ENCODE assay signal across 11 mouse cellular contexts in the genomic region with DNA sequence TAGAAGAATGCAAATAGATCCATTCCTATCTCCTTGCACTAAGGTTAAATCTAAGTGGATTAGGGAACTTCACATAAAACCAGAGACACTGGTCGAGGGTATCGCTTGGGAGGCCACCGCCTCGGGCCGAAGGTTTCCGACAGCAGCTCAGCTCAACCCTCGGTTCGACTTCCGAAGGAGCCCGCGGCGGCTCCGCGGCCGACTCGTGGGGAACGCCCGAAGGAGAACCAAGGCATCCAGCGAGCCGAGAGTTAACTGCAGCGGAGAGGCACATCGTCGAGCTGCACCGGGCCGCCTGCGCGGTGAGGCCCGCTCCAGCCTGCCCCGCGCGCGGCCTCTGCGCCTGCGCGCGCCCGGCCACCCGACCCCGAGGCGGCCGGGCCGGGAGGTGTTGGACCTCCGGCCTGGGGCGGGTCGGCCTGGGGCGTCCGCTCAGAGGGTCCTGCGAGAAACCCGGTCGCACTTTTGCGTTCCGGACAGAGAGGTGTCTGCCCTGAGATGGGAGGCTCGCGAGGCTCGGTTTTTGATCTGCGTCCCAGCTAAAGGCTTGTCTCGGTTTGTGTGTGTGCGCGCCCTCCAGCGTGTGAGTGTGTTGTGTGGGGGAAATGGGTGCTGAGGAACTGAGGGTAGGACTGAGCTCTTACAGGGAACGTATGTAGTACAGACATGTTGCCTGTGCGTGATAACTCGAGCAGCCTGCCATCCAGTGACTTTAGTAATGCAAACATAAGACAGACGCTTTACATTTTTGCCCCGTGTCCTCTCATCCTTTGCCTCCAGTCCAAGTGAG. TPM values are rescaled to one million over a fixed set of nuclear protein-coding genes. Genes with fewer than 3 reads are reported as not detected.
A peak's percentile ranks its signal among the peaks of the same experiment; 100 is the strongest.
DNase-seq lines count a peak whose midpoint lies in the region; ATAC-seq and TF ChIP-seq lines count a peak whose summit lies in the region.
"Not testable (repeated sequence)": the region's sequence is repeated elsewhere in the genome, so short reads cannot be mapped to it uniquely, and the experiment has no call there.
"Had no signal": no experiment of that assay in that cellular context is flagged by ENCODE, and none has a peak within 500 bp of the region (broad histone marks: within the 10 kb centered on the region; RNA-seq: fewer than 3 reads in every experiment).

No protein-coding gene starts in this region.

- H3K9ac ChIP-seq in embryonic facial prominence, embryonic 14.5 days (ENCODE audit: low read depth, low read length); intestine, embryonic 14.5 days (ENCODE audit: low read length): not testable (repeated sequence)
- 0 out of 2 replicates have a peak overlapping the region, but pooled peaks have one; percentile 32 for H3K9ac ChIP-seq in lung, embryonic 16.5 days (ENCODE audit: low read length)

- not testable (repeated sequence) for TF ChIP-seq CTCF in olfactory bulb, adult 2 months (IDR thresholded peaks at IDR 0.05; ENCODE audit: insufficient read depth, low read depth, low read length)

- not testable (repeated sequence) for TF ChIP-seq POLR2A in olfactory bulb, adult 2 months (IDR thresholded peaks at IDR 0.05; ENCODE audit: insufficient read depth, low read depth, low read length)

- H3K36me3 ChIP-seq in embryonic facial prominence, embryonic 14.5 days (ENCODE audit: control insufficient read depth, insufficient read depth, low read length); intestine, embryonic 14.5 days (ENCODE audit: control insufficient read depth, insufficient read depth, low read length); lung, embryonic 16.5 days (ENCODE audit: control insufficient read depth, insufficient read depth, low read length): not testable (repeated sequence)

- H3K27ac ChIP-seq in embryonic facial prominence, embryonic 14.5 days (replicated peaks; ENCODE audit: low read depth, low read length); intestine, embryonic 14.5 days (ENCODE audit: low read depth); lung, embryonic 16.5 days (ENCODE audit: low read length); olfactory bulb, adult 2 months (ENCODE audit: insufficient read depth, low read depth, low read length): not testable (repeated sequence)

- not testable (repeated sequence) for H3K4me1 ChIP-seq in embryonic facial prominence, embryonic 14.5 days (ENCODE audit: control insufficient read depth, insufficient read depth, low read length); intestine, embryonic 14.5 days (replicated peaks; ENCODE audit: control insufficient read depth, insufficient read depth, low read length); lung, embryonic 16.5 days (replicated peaks; ENCODE audit: control insufficient read depth, insufficient read depth, low read length); olfactory bulb, adult 2 months (ENCODE audit: control insufficient read depth, insufficient read depth, low read length)

- peak overlapping the region; percentile 20 for H3K4me3 ChIP-seq in embryonic facial prominence, embryonic 14.5 days (ENCODE audit: low read depth, low read length)
- H3K4me3 ChIP-seq in intestine, embryonic 14.5 days (ENCODE audit: low read depth, low read length), result not testable (repeated sequence)
- H3K4me3 ChIP-seq in lung, embryonic 16.5 days (ENCODE audit: low read length), result peak overlapping the region; percentile 24
- H3K4me3 ChIP-seq in olfactory bulb, adult 2 months (ENCODE audit: insufficient read depth, low read depth, low read length), result peak overlapping the region; percentile 38; the same call in 1 of the 2 replicates

- peak overlapping the region; percentile 41 for H3K4me2 ChIP-seq in embryonic facial prominence, embryonic 14.5 days (ENCODE audit: low read depth, low read length)
- peak overlapping the region; percentile 37 for H3K4me2 ChIP-seq in intestine, embryonic 14.5 days (ENCODE audit: low read length)
- peak overlapping the region; percentile 44; the same call in 1 of the 2 replicates for H3K4me2 ChIP-seq in lung, embryonic 16.5 days (ENCODE audit: low read depth, low read length)

- DNase-seq in adrenal gland, postnatal 10 days, result peak; percentile 30
- DNase-seq in embryonic facial prominence, embryonic 14.5 days (ENCODE audit: low spot score), result not testable (repeated sequence)
- DNase-seq in heart, adult 8-10 months (ENCODE audit: low spot score), result peak; percentile 1
- DNase-seq in intestine, embryonic 14.5 days (ENCODE audit: low spot score), result peak; percentile 56
- DNase-seq in left cerebral cortex, adult 11 months (ENCODE audit: low spot score), result peak; percentile 0
- DNase-seq in thymus, postnatal 25 days, result peak; percentile 42

- not testable (repeated sequence) for H3K9me3 ChIP-seq in embryonic facial prominence, embryonic 14.5 days (ENCODE audit: control insufficient read depth, low read length); intestine, embryonic 14.5 days (ENCODE audit: control insufficient read depth, low read length); lung, embryonic 16.5 days (ENCODE audit: control insufficient read depth, low read length)

- WGBS in embryonic facial prominence, embryonic 14.5 days, result 7% methylated on average over 14 of the region's 65 CpGs
- WGBS in intestine, embryonic 14.5 days, result 2% methylated on average over 24 of the region's 65 CpGs
- WGBS in lung, embryonic 16.5 days, result 5% methylated on average over 18 of the region's 65 CpGs
- WGBS in olfactory bulb, adult 2 months, result 4% methylated on average over 41 of the region's 65 CpGs

- ATAC-seq in embryonic facial prominence, embryonic 14.5 days (ENCODE audit: low read depth), result peak; percentile 97
- ATAC-seq in intestine, embryonic 14.5 days (replicated peaks; ENCODE audit: low FRiP score, low TSS enrichment, low read depth), result peak; percentile 99
- ATAC-seq in lung, embryonic 16.5 days (ENCODE audit: low read depth), result peak; percentile 99

- not testable (repeated sequence) for H3K27me3 ChIP-seq in embryonic facial prominence, embryonic 14.5 days (replicated peaks; ENCODE audit: control insufficient read depth, insufficient read depth, low read length); intestine, embryonic 14.5 days (replicated peaks; ENCODE audit: control insufficient read depth, insufficient read depth, low read length); lung, embryonic 16.5 days (ENCODE audit: control insufficient read depth, insufficient read depth, low read depth, low read length)

RNA-seq across cellular contexts. Expression of a gene that starts 50.9 kb away (rescaled TPM):
- total RNA-seq in adrenal gland, postnatal 10 days (2021), result not detected
- not detected in 2 replicates for polyA plus RNA-seq in embryonic facial prominence, embryonic 14.5 days (2014; fragmentation: Nextera tagmentation; extraction: Ambion mirVana)
- total RNA-seq in heart, adult 8-10 months (2022), result not detected
- not detected in 2 replicates for polyA plus RNA-seq in intestine, embryonic 14.5 days (2014; fragmentation: Nextera tagmentation; extraction: Ambion mirVana)
- polyA plus RNA-seq in lung, embryonic 16.5 days (2015; fragmentation: Nextera tagmentation; extraction: Ambion mirVana), result not detected in 2 replicates
- not detected in 2 replicates for polyA plus RNA-seq in olfactory bulb, adult 2 months (2012; ENCODE audit: insufficient read depth, insufficient read length, low replicate concordance, missing spikeins)
- total RNA-seq: MEL had no signal
- polyA plus RNA-seq: cortical plate, adult 2 months; thymus, postnatal 0 days had no signal
